Mouse (Mus musculus): ENCODE results near the gene 1110017D15Rik. TPM values are rescaled to one million over a fixed set of nuclear protein-coding genes. Genes with fewer than 3 reads are reported as not detected.

1110017D15Rik gene
- polyA plus RNA-seq, 1 experiment from 2014 or later: 0.68 TPM

DNA sequence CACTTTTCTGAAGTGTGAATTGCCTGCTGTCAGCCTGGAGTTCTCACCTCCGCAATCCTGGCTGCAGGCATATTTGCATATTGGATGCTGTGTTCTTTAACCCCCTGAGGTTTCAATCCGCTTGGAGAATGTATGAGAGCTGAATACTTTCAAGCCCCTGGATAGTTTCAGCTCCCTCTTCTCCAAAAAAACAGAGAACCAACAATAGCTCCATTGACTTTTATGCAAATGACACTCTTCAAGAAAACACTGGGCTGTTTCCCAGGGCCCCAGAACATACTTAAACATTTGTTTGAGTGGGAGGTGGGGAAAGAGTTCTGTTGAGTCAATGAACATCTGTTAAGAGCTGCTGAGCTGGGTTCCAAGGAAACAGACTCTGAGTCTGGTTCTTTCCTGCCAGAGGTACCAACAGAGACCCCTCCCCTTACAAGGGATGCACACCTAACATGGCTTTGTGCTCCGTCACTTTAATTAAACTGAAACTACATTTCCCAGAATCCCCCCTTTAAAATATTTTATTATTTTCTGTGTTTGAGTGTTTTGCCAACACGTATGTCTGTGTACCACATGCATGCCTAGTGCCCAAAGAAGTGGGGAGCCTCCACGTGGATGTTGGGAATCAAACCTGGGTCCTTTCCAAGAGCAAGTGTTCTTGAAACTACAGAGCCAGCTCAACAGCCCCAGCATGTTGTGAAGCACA lies 46.3 kb downstream of the 1110017D15Rik start:
- Histone ChIP-seq H3K4me2 (ENCODE audit: low read length) (no peak overlapping the region), H3K4me3 (replicated peaks; ENCODE audit: low read depth, low read length) (no peak overlapping the region), H3K36me3 (ENCODE audit: insufficient read depth, low read length) (no peaks in the 10 kb centered on the region), H3K9me3 (replicated peaks; ENCODE audit: low read length) (no peaks in the 10 kb centered on the region), H3K4me1 (replicated peaks; ENCODE audit: insufficient read depth, low read length) (no peaks in the 10 kb centered on the region), H3K9ac (ENCODE audit: low read depth, low read length) (no peak overlapping the region), H3K27ac (no peak overlapping the region), H3K27me3 (ENCODE audit: insufficient read depth, low read length) (no peaks in the 10 kb centered on the region)
- ATAC-seq (replicated peaks; ENCODE audit: low FRiP score, low read depth) (no peak), DNase-seq (ENCODE audit: low spot score) (no peak)
- 57% methylated on average over 5 of the region's 5 CpGs for WGBS
- TF ChIP-seq CTCF (IDR thresholded peaks at IDR 0.05; ENCODE audit: low read depth): no peak

DNA sequence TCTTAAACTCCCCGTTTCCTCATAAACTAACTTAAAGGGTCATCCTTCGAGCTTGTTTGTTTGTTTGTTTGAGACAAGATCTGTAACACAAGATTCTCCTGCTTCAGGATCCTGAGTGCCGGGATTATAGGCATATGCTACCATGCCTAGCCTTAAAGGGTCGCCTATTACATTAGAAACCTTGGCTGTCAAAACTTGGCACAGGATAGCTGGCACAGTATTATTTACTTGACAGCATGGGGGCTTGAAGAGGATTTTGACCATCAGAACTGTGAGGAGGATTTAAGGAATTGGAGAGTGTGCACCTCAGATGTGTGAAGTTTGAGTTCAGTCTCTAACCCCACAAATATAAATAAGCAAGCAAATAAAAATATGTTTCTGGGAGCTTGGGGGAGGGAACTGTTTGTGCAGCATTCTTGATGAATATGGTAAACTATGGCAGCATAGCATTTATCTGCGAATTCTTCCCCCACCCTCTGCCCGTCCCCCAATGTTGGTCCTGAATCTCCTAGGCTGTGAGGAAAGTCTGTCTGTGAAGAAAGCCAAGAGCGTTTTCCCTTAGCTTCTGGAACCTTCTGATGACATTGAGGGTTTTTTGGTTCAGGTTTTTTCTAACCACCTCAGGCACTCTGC lies 47.0 kb downstream of the 1110017D15Rik start:
- Histone ChIP-seq H3K9me3 (replicated peaks; ENCODE audit: low read length) (no peaks in the 10 kb centered on the region), H3K27me3 (ENCODE audit: insufficient read depth, low read length) (no peaks in the 10 kb centered on the region), H3K4me2 (ENCODE audit: low read length) (no peak overlapping the region), H3K4me1 (replicated peaks; ENCODE audit: insufficient read depth, low read length) (no peaks in the 10 kb centered on the region), H3K27ac (no peak overlapping the region), H3K36me3 (ENCODE audit: insufficient read depth, low read length) (no peaks in the 10 kb centered on the region), H3K4me3 (replicated peaks; ENCODE audit: low read depth, low read length) (no peak overlapping the region), H3K9ac (ENCODE audit: low read depth, low read length) (no peak overlapping the region)
- TF ChIP-seq CTCF (IDR thresholded peaks at IDR 0.05; ENCODE audit: low read depth): no peak
- DNase-seq (ENCODE audit: low spot score): no peak
- 67% methylated on average over 7 of the region's 7 CpGs for WGBS
- no peak for ATAC-seq (replicated peaks; ENCODE audit: low FRiP score, low read depth)

DNA sequence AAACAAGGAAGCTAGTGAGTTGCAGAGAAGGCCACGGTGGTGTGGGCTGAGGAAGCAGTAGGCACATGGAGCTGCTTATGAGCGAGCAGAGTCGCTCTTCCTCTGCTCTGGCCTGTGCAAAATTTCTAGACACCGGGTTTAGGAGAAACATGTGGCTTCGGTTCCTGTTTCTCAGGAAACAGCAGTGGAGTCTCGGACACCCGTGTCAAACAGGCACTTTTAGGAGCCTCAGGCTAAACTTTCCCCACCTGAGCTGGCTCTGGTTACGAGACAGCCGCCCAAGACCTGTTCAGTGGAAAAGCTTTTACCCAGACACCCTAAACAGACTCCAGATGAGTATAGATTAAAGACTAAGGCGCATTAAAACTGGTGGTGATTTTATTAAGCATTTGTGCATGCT lies 47.9 kb downstream of the 1110017D15Rik start:
- no peaks in the 10 kb centered on the region for H3K36me3 ChIP-seq (ENCODE audit: insufficient read depth, low read length)
- no peaks in the 10 kb centered on the region for H3K4me1 ChIP-seq (replicated peaks; ENCODE audit: insufficient read depth, low read length)
- ATAC-seq (replicated peaks; ENCODE audit: low FRiP score, low read depth) (no peak), DNase-seq (ENCODE audit: low spot score) (no peak)
- no peaks in the 10 kb centered on the region for H3K9me3 ChIP-seq (replicated peaks; ENCODE audit: low read length)
- H3K4me2 ChIP-seq (ENCODE audit: low read length): no peak overlapping the region
- WGBS: 69% methylated on average over 10 of the region's 10 CpGs
- H3K27me3 ChIP-seq (ENCODE audit: insufficient read depth, low read length): no peaks in the 10 kb centered on the region
- H3K9ac ChIP-seq (ENCODE audit: low read depth, low read length): no peak overlapping the region
- no peak overlapping the region for H3K27ac ChIP-seq
- H3K4me3 ChIP-seq (replicated peaks; ENCODE audit: low read depth, low read length): no peak overlapping the region
- no peak for TF ChIP-seq CTCF (IDR thresholded peaks at IDR 0.05; ENCODE audit: low read depth)

DNA sequence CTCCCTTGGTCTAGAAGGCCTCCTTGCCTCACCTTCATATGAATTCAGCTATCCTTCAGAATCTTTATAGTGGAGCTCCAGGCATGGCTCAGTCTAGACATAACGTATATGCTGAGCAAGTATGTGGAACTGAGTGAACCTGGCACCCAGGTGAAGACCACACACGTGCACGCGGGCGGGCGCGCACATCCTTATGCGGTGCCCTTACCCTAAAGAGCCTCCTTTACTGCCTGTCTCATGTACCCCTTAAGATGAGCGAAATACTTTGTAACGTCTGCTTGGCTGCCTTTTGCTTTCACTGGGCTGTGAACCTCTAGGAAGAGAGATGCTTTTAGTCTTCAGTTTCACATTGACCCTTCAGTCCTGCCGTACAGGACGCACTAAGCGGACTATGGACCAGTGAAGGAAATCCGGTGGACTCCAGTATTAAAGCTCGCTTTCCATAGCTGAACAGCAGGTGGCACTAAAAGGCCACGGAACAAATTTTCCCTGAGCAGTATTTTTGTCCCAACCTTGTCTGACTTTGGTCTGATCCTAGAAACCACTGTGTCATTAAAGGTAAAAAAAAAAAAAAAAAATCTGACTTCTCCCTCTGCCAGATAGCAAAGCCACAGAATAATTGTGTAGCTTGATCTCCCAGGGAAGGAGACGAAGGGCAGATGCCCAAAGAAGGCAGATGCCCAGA lies 48.6 kb downstream of the 1110017D15Rik start:
- peak; percentile 89 for TF ChIP-seq CTCF (IDR thresholded peaks at IDR 0.05; ENCODE audit: low read depth)
- H3K4me3 ChIP-seq (replicated peaks; ENCODE audit: low read depth, low read length): no peak overlapping the region
- H3K4me2 ChIP-seq (ENCODE audit: low read length): no peak overlapping the region
- no peaks in the 10 kb centered on the region for H3K27me3 ChIP-seq (ENCODE audit: insufficient read depth, low read length)
- DNase-seq (ENCODE audit: low spot score) (peak; percentile 83), ATAC-seq (replicated peaks; ENCODE audit: low FRiP score, low read depth) (no peak)
- 56% methylated on average over 17 of the region's 17 CpGs for WGBS
- 0 out of 2 replicates have a peak, but pooled peaks cover 2% of the 10 kb centered on the region for H3K4me1 ChIP-seq (replicated peaks; ENCODE audit: insufficient read depth, low read length)
- H3K27ac ChIP-seq: no peak overlapping the region
- H3K9ac ChIP-seq (ENCODE audit: low read depth, low read length): no peak overlapping the region
- no peaks in the 10 kb centered on the region for H3K36me3 ChIP-seq (ENCODE audit: insufficient read depth, low read length)
- no peaks in the 10 kb centered on the region for H3K9me3 ChIP-seq (replicated peaks; ENCODE audit: low read length)

DNA sequence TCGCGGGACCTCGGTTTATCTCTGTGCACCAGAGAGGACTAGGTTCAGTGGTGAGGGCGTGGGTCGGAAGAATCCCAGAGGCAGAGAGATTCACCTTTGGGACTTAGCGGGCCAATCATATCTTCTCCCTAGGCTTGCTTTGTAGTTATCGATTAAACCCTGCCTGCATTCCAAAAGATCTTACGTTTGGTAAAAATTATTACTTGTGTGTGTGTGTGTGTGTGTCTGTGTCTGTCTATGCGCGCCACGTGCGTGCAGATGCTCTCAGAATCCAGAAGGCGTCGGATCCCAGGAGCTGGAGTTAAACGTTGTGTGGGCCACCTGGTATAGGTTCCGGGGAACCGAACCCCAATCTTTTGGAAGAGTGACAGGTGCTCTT lies 51.9 kb downstream of the 1110017D15Rik start:
- H3K4me2 ChIP-seq (ENCODE audit: low read length): peak overlapping the region; percentile 66
- WGBS: 3% methylated on average over 17 of the region's 17 CpGs
- peak overlapping the region; percentile 60 for H3K4me3 ChIP-seq (replicated peaks; ENCODE audit: low read depth, low read length)
- ATAC-seq (replicated peaks; ENCODE audit: low FRiP score, low read depth): no peak
- H3K27ac ChIP-seq: peak overlapping the region; percentile 26; the same call in 1 of the 2 replicates
- H3K9ac ChIP-seq (ENCODE audit: low read depth, low read length): peak overlapping the region; percentile 70
- TF ChIP-seq CTCF (IDR thresholded peaks at IDR 0.05; ENCODE audit: low read depth): no peak
- H3K27me3 ChIP-seq (ENCODE audit: insufficient read depth, low read length): no peaks in the 10 kb centered on the region
- no peak for DNase-seq (ENCODE audit: low spot score)
- 0 out of 2 replicates have a peak, but pooled peaks cover 2% of the 10 kb centered on the region for H3K4me1 ChIP-seq (replicated peaks; ENCODE audit: insufficient read depth, low read length)
- no peaks in the 10 kb centered on the region for H3K9me3 ChIP-seq (replicated peaks; ENCODE audit: low read length)
- H3K36me3 ChIP-seq (ENCODE audit: insufficient read depth, low read length): no peaks in the 10 kb centered on the region
